Mouse (Mus musculus) ovary, postnatal 10 days (tissue): ENCODE data around the gene Tuba3a.
"Not testable (repeated sequence)": the region's sequence is repeated elsewhere in the genome, so short reads cannot be mapped to it uniquely, and the experiment has no call there.

Source experiments
- DNase-seq: peaks from one replicate; pipeline ENCODE4 v3.0.0; 2022; ENCODE audit warnings: low spot score

The Tuba3a gene

GRCm38 (mm10) chr6:125307091-125307490, 21.2 kb upstream of the Tuba3a start:
- DNase-seq, result no peak

DNA sequence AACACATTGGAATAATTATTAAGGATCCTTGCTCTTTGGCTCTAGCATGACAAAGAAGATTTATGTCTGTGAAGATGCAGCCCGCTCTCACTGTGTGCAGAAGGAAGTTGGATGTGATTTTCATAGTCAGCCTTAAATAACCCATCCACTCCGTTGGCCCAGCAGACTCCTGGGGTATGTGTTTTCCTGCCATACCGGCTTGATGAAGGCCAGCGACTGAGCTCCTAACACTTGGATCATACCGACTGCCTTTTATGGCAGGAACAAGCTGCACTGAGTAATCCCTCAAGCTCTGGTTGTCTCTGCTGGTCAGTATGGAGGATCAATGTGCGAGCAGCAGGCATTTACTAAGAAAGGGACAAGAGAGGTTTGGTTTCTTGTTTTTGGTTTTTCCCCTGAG, 19.6 kb upstream of the Tuba3a start:
- DNase-seq, result no peak

GRCm38 (mm10) chr6:125304408-125304807, 18.6 kb upstream of the Tuba3a start:
- DNase-seq, result not testable (repeated sequence)

DNA sequence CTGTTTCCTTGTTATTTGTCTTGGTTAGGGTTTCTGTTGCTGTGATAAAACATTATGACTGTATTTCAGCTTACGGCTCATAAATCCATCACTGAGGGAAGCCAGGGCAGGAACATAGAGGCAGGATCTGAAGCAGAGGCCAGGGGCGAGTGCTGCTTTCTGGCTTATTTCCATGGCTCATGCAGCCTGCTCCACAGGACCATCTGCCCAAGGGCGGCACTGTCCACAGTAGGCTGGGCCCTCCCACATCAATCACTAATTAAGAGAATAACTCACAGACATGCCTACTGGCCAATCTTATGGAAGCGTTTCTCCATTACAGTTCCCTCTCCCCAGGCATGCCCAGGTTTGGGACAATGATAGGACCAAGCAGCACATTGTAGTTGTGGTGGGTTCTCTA, 17.4 kb upstream of the Tuba3a start:
- DNase-seq, result no peak

DNA sequence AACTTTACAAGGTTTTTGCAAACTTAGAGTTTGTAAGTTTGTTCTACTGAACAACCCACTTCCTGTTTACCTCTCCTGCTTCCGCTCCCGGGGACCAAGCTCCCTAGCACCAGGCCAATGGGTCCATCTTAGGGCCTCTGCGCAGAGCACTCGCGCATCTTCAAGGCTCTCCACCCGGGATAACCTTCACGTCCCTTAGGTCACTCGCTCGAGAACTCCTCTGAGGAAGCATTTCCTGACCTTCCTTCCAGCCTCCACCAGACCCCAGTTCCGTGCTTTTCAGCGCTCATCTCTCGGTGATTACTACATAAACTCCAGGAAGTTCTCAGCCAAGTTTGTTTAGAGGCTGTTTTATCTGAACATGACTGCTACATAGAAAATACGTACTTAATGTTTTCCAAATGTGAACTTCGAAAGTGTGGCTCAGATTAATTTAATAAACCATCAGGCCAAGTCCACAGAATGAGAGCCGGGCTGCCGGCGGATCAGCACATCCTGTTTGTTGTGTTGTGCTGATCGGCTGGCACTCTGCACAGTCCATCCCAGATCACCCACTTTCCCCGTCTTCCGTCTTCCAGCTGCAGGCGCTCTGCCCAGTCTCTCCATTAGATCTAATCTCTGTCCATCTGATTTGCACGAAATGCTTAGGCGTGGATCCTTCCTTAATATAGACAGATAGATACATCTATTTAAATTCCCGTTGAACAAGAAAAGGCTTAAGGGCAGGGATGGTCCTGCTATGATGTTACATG, 16.6 kb upstream of the Tuba3a start:
- DNase-seq, result no peak

DNA sequence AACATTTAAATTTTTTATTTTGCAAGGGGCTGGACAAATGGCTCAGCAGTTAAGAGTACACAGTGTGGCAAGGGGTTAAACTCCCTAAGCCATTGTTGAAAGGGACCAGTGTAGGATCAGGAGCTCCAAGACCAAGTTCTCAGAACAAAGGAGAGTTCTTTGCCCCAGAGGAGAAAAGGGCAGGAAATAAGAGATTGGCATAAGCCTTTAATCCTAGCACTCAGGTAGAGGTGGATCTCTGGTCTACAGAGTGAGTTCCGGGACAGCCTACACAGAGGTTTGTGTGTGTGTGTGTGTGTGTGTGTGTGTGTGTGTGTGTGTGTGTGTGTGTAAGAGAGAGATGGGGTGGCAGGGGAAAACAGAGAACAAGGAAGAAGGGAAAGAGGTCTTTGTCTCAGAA, 15.1 kb upstream of the Tuba3a start:
- DNase-seq, result no peak

- no peak for DNase-seq
These were observed 11.4 kb upstream of the Tuba3a start for GRCm38 (mm10) chr6:125297149-125297820.

- DNase-seq, result no peak
These were observed 8.2 kb upstream of the Tuba3a start for GRCm38 (mm10) chr6:125294049-125294448.

- DNase-seq, result no peak
These were observed 6.4 kb upstream of the Tuba3a start for GRCm38 (mm10) chr6:125292256-125292655.

DNA sequence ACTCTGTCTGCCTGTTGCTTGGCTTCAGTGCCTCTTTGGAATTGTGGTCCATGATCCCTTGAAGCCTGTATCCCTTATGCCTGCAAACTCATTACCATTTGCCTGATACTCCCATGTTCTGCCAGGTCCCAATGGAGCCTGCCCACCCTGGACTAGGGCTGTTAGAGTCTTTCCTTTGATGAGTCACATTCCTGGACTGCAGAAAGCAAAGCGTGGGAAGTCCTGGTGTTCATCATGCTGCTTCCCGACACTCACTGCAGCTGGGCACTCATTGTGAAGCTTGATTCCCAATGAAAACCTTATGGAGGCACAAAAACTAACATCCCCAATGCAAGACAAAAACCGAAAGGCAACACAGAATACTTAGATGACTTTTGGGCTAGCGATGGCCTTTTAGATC, 5.5 kb upstream of the Tuba3a start:
- no peak for DNase-seq

GRCm38 (mm10) chr6:125288730-125289129, 2.9 kb upstream of the Tuba3a start:
- no peak for DNase-seq

DNA sequence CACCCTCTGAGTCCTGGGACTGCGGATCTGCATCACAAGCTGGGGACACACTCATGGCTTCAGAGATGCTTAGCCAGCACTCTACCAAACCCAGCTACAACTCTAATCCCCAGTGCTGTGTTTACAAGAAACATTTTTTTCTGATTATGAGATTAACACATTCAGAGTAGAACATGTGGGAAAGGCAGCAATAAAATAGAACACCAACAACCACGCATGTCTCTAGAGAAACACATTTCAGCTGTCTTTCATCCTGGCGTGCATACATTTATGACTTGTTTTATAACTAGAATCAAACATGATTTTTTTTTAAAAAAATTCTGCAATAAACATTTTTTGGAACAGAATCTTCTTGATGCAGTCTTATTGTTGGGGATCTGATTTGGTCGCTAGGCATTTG, 1.1 kb upstream of the Tuba3a start:
- no peak for DNase-seq

- no peak for DNase-seq
These were observed 1.1 kb downstream of the Tuba3a start for GRCm38 (mm10) chr6:125284751-125285150.

DNA sequence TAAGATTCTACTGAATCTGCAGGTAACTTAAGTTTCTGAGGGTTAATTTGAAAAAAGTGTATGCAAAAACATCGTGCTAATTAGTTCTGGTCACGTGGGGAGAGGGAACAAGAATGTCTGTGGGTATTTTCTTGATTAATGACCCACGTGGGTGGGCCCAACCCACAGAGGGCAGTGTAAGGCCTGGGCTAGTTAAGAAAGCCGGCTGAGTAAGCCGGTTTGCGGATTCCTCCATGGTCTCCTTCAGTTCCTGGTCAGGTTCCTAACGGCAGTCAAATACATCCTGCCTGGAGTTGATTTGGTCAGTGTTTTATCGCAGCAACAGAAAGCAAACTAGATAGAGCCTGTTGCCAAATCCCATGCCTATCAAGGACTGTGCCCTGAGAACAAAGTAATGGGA, 1.6 kb downstream of the Tuba3a start:
- no peak for DNase-seq

- DNase-seq, result not testable (repeated sequence)
These were observed 3.1 kb downstream of the Tuba3a start for GRCm38 (mm10) chr6:125282721-125283120.

- no peak for DNase-seq
These were observed 6.1 kb downstream of the Tuba3a start for GRCm38 (mm10) chr6:125279729-125280128.

DNA sequence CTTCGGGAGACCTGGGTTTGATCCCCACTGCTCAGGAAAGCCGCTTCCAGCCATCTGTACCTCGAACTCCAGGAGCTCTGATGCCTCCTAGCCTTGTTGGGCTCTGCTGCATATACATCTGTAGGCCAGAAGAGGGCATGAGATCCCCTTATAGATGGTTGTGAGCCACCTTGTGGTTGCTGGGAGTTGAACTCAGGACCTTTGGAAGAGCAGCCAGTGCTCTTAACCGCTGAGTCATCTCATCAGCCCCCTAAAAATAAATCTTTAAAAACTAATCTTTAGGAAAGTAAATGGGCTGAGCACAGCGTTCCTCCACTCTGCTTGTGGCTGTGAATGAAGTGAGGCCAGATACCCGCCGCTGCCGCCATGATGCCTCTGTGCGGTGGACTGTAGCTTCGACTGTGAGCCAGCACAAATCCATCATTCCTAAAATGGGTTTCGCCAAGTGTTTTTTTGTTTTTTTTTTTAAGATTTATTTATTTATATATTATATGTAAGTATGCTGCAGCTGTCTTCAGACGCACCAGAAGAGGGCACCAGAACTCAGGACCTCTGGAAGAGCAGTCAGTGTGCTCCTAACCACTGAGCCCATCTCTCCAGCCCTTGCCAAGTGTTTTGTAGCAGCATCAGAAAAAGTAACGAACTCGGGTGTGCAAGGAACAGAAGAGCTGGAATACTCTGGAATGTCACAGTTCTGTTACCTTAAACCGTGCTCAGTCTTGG, 10.8 kb downstream of the Tuba3a start:
- DNase-seq, result no peak

- no peak for DNase-seq
These were observed 13.5 kb downstream of the Tuba3a start for GRCm38 (mm10) chr6:125272228-125272785.

GRCm38 (mm10) chr6:125271455-125272227, 14.2 kb downstream of the Tuba3a start:
- DNase-seq, result peak; percentile 76

DNA sequence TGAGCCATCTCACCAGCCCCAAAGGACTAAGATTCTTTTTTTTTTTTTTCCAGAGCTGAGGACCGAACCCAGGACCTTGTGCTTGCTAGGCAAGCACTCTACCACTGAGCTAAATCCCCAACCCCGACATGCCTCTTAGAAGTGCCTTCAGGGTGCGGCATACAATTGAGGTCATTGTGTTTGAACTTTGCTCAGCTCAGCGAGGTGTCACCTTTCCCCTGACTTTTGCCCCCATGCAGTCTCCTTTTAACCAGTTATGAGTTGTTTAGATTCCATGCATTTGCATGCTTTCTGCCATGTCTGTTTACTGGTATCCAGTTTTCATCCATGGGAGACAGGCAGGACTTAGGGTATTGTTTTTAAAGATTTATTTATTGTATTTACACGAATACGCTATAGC, 17.0 kb downstream of the Tuba3a start:
- no peak for DNase-seq

GRCm38 (mm10) chr6:125267469-125267868, 18.4 kb downstream of the Tuba3a start:
- DNase-seq, result no peak

- not testable (repeated sequence) for DNase-seq
These were observed 19.2 kb downstream of the Tuba3a start for GRCm38 (mm10) chr6:125266600-125266999.
